Mouse (Mus musculus) adrenal gland, adult 2 months (tissue): ENCODE data around the gene Ghr. TPM values are rescaled to one million over a fixed set of nuclear protein-coding genes. Genes with fewer than 3 reads are reported as not detected.

Experiments
- DNase-seq: peaks from one replicate; pipeline ENCODE4 v3.0.0; 2021
- polyA plus RNA-seq: library from polyadenylated mRNA; depleted of rRNA; stranded (reverse); fragments of >200 nt; gene quantifications from 2 replicates; pipeline ENCODE4 v1.2.3, GENCODE M21; 2012
- total RNA-seq, 2 experiments: library from RNA; stranded (reverse); gene quantifications; 2 replicates each; pipeline ENCODE4 v1.2.3; 2021

The Ghr gene
- total and polyA plus RNA-seq, 3 experiments = 17.5 to 214 (median 175) TPM

DNA sequence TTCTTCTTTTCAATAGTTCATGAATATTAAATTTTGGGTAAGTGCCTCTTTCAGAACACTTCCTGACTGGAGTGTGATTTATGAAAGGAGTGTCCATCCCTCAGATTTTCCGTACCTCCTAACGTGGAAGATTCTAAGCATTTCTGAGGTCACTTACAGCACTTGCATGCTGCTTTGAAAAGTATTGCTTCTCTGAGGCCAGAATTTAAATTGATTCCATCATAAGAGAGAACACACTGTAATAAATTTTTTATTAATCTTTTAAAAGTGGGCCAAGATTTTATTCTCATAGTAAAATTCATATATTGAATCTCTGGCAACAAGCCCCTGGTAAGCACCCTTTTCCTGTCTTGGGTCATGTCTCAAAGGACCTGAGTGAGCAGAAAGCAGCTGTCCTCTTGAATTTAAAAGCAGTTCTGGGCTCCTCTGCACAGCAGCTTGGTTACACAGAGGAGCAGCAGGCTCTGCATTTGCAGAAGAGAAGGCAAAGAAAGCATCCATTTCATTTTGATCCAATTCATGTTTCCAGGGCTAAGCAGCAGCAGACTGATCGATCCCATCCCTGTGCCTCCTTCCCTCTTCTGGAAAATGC is 46.9 kb downstream of the Ghr start:
- DNase-seq = no peak

DNA sequence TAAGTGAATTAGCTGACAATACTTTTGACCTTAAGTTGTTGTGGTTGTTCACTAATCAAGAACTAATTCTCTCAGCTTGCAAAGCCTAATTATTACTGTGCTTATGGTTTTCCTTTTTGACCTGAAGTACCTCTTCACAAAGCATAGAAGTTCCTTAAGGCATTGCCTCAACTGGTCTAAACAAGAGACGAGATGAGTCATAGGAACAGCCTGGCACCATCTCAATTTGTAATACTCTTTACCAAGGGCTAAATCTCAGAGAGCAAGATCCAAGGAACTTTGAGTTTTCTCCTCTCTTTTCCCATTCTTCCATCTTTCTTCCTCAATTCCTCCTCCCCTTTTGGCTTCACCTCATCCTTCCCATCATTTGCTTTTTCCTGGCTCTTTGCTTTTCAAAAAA is 69.3 kb downstream of the Ghr start:
- no peak for DNase-seq

DNA sequence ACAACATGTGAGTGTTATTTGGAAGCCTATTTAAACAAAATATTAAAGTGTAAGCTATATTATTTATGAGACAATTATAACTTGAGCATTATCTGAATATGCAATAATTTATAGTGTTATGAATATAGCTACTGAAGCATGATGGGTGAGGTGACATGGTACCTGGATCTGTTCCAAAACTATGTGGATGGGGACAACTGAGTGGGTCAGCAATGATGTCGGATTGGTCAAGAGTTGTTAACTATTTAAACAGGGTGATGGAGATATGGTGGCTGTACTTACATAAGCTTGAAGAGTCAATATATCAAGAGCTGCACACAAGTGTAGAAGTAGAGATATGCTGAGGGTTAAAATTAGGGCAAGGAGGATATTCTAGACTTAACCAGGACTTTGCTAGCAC is 70.9 kb downstream of the Ghr start:
- no peak for DNase-seq

DNA sequence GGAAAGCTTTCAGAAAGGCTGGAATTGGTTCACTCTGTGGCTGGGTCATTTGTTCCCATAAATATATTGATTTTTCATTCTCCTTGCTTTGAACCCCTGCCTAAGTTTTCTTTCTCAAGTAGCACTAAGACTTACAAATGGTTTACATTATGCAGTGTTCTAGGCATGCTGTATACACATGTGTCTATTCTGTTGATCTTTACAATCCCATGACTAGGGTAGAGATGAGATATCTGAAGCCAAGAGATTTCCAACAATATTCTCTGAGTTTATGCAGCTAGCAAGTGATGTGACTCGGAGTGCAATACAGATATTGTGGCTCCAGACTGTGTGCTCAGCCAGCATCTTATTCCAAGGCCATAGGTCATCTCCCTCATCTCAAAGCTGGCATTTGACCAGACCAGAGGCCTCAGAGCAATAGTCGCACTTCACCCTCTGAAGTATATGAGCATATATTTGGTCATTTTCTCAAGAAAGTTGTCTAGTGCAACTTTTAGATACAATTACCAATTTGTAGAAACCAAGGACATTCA is 71.6 kb downstream of the Ghr start:
- DNase-seq = no peak

DNA sequence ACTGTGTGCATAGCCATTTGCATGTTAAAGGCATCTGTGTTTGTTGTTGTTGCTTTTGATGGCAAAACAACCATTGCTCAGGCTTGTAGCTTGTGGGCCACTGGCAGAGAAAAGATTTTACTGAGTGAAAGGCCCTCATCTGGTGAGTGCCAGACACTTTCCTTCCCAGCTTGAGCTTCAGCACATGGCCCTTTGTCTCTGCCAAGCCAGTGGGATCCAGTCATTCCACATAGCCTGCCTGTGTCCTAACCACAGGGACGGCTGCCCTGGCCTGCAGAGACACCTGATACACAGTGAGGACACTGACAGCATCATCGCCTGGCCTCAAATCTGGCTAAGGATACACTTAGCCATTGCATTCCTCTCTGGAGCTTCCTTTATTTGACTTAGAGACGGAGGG is 74.2 kb downstream of the Ghr start:
- DNase-seq = no peak

DNA sequence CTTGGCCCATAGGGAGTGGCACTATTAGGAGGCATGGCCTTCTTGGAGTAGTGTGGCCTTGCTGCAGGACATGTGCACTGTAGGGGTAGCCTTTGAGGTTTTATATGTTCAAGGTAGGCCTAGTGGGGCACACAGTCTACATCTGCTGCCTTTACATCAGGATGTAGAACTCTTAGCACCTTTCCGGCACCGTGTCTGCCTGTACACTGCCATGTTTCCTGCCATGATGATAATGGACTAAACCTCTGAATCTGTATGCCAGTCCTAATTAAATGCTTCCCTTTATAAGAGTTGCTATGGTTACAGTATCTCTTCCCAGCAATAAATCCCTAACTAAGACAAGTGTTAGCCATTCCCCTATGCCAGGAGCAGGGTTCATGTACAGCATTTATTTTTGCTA is 76.0 kb downstream of the Ghr start:
- DNase-seq = no peak

DNA sequence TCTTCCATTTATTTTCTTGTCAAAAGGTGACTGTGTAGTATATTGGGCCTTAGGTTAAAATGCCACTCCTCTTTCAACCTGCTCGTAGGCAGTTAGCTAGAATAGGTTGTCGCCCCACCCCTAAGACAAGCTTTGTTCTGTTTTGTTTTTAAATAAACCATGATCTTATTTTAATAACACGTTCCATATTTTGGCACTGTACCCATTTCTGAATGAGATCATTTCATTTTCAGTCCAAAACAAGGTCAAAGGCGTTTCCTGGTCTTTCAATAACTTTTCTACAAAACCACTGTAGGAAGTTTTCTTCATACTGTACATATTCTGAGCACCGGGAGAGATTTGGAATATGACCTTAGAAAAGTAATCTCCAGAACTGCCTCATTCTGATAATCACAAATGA is 78.6 kb downstream of the Ghr start:
- no peak for DNase-seq

DNA sequence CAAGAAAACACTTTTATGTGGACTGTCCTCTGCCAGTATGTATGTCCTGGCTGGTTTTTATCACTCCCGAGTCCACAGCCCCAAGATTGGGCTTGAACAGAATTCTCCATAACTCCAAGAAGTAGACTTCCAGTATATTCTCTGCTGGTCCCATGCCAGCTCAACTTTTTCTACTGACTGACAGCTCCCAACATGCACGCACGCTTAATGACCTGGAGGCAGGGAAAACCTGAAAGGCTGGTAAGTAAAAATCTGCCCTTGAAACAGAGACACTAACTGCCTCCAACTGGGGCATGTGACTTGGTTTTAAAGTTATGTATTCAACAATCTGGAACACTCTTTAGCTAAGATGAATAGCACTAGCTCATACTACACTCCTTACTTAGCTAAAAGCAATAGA is 81.6 kb downstream of the Ghr start:
- DNase-seq = no peak

DNA sequence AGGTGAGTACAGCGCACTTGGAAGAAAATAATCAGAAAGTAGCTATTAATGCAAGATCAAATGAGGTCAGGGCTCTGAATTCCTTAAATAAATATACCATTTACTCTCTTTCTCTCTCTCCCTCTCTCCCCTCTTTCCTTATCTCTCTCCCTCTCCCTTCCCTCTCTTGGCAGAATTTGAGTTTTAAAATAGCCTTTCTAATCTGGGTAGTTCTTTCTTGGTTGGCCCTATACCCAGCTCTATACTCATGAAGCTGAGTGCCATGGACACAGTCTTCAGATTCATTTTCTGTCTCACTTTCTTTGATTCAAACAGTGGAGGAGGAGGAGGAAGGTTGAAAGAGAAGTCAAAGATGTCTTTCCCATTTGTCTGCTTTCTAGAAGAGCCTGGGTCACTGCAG is 84.3 kb downstream of the Ghr start:
- no peak for DNase-seq

DNA sequence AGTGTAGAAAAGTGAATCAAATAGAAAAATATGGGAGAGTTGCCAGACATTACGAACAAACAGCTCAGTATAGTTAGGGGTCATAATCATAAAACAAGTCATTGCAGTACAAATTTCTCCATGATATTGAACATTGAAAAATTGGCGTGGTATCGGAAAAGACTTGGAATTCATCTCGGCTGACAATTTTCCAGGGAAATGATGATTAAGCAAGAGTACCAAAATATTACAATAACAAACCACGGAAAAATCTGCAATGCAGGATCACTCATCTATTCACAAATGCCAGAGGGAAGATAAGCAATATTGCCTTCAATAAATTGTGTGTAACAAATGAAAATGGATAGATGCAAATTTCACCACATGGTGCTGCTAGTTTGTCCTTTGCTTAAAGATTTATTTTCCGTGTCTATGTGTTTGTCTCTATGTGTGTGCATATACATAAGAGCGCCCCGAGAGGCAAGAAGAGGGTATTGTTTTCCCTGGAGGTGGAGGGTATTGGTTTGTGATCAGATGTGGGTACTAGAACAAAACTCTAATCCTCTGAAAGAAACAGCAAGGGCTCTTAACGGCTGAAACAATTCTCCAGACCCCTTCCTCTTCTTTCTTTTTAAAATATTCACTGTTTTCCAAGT is 85.2 kb downstream of the Ghr start:
- DNase-seq = no peak

DNA sequence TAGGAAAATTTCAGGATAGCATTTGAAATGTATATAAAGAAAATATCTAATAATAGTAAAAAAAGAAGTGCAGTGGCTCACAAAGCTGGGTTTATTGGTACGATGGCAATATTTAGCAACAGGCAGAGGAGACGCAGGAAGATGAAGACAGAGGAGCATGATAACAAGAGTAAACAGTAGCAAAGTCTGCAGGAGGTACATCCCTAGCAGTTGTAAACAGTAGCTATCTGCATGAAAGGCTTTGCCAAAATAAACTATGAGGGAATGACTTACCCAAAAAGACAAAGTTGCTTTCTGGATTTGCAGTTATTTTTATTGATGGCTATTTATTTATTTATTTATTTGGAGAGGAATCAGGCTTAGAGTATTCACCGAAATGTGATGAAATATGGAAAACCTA is 92.4 kb downstream of the Ghr start:
- DNase-seq = no peak

DNA sequence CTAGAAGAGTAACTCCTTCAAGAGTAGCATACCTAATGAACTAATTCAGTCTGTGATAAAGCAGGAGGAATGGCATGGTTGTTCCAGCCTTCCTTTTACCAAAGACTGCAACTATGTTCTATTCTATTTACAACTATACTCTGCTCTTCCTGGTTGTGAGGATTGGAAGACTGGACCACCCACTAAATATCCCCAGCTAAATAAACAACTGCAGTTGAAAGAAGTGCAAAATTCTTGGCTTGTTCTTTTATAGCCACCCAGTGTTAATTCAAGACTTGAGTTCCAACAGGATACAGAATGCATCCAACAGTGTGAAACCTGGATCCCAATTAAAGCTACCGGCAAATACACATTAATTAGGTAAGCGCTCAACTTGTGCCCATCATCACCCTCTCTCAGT is 93.3 kb downstream of the Ghr start:
- DNase-seq = no peak

DNA sequence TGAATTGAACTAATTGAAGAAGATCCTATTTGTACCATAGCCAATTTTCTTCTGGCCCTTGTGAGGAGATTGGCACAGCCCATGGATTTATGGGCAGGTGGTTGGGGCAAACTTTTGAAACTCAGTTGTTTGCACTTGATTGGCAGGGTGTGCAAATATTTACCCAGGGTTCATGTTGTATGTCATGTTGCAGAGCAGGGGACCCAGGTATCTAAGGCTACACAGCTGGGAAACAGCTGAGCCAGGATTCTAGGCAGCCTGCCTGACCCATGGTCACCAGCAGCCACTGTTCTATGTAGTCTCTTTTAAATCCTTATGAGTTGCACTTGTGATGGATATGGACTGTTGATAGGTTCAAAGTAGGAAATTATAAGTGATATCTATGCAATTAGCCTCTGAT is 94.1 kb downstream of the Ghr start:
- no peak for DNase-seq

DNA sequence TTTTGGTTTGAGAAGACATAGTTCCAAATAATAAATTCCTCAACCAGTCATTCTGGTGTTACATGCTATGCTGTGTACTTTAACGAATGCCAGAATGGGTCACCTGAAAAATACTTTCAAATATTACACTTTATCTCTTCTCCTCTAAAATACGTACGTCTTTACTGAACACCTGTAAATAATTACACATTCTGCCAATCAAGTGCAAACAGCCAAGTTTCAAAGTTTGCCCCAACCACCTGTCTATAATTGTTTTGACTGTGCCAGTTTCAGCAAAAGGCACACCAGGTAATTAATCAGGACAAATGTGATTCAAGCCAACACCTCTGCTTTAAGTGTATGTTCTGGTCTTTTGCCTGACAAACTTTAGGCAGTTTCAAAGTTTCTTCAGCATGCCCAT is 94.7 kb downstream of the Ghr start:
- DNase-seq = no peak

DNA sequence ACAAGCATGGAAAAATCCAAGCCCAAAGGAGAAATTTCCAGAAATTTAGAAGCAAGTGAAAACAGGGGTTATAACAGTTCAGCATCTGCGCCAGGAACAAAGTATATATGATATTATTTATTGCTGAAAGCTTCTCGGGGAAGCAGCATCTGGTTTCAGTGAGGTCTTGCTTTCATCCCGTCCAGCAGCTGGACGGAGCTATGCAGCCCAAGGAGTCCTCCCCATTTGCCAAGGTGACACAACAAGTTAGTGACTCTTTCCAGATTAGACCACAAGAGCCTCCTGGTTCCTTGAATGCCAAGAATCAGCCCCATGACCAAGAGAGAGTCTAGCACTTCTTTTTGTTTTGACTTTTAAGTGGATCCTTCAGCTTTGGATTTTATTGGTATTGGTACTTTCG is 96.6 kb downstream of the Ghr start:
- no peak for DNase-seq

DNA sequence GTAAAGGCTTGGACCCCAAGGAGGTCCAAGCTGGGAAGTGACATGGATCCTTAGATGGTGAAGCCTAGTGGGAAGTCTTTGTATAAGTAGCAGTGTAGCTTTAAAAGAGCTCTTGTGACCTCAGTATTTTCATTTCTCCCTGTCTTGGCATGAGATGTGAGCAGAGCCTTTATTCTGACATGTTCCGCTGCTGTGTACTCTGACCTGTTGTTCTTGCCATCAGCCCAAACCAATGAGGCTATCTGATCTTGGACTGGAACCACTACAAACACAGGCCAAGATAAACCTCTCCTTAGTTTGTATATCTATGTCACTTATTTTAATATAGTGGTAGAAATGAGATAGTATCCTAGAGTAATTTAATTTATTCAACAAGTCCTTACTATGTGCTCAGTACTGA is 97.9 kb downstream of the Ghr start:
- no peak for DNase-seq

DNA sequence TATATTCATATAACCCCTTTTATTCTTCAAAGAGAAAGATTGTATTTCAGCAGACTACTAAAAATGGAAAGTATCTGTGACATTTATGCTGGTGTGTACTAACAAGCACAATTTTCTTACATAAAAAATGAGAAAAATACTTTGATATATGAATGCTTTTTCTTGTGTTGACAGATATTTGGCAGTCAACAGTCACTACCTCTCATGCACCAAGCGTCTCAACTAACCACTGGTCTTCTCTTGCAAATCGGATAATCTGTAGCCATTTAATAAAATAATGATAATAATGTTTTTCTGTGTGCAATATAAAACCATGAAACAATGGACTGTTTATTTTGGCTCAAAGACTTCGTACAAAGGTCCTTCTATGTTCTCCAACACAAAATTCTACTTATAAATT is 99.8 kb downstream of the Ghr start:
- no peak for DNase-seq

DNA sequence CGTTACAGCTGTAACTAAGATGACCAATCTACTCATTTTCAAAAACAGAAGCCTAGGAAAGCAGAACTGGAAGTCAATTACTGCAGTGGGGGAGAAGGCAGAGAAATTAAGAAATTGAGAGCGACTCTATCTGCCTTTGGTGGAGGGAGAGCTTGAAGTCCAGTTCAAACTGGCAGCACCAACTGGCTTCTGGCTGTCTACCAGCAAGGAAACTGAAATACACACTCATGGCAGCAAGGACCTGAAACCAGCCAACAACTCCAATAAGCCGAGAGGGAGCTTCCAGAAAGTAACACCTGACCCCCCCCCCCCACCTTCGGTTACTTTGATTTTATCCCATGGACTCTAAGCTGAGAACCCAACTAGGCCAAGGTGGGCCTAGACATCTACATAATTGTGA is 114.1 kb downstream of the Ghr start:
- no peak for DNase-seq

DNA sequence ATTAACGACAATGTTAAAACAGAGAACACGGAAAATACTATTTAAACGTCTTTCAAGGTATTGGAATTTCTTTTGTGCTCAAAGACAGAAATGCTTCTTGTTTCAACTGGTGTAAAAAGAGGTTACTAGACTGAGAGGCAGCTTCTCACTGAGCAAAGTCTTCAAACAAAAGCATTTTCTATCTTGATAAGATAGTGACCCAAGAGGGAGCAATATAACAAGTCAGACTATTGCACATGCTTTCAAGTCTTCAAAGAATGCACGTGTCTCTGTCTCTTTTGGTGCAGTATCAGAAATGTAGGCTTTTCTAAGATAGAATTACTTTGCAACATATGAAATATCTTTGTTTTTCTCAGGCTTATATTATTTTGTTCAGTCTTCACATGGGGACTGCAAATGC is 116.7 kb downstream of the Ghr start:
- no peak for DNase-seq

DNA sequence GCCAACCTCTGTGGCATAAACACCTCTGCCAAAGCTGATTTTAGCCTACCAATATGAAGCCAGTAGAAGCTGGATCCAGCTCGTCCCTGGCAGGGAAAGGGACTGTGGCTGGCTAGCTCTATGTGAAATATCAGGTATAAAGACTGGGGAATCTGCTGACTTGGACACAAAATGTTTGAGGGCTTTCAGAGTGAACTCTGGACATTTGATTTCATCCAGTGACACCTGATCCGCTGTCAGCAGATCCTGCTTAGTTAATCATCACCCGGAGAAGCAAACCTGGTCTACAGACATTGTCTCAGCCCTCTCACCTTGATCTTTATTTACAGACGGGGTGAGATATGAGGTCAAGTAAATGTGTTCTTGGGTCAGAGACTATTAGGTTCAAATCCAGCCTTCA is 118.5 kb downstream of the Ghr start:
- no peak for DNase-seq

DNA sequence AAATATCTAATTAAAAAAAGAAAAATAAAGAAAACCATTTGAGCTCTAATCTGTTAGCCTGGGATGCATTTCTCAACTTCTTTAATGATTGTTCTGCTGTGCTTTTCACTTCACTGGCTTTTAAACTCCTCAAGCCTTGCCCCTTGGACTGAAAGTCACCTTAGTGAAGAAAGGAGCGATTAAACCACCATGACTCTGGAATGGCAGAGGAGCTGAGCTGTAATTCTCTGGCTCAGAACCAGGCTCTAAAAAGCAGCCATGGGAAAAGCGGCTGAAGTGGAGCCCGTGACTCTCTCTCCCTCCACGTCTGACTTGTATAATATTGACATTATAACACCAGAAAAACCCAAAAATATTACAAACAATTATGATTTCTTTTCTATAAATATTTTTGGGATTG is 126.7 kb downstream of the Ghr start:
- DNase-seq = no peak

DNA sequence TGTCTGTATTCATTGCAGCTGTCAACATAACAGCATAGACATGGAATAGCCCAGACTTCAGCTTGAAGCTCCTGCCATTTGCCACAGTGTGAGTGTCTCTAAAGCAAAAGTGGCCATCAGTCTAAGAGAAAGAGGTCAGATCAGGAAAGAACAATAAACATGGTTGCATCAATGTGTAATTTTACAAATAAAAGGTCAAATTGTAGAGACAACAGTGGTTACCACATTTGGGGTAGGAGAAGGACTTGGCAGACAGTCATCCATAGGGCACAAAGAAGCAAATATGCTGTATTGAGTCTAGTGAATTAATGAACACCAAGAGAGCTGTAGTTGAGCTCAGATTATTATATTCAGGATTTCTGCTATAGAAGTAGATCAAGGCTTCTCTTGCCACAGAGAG is 127.7 kb downstream of the Ghr start:
- no peak for DNase-seq

DNA sequence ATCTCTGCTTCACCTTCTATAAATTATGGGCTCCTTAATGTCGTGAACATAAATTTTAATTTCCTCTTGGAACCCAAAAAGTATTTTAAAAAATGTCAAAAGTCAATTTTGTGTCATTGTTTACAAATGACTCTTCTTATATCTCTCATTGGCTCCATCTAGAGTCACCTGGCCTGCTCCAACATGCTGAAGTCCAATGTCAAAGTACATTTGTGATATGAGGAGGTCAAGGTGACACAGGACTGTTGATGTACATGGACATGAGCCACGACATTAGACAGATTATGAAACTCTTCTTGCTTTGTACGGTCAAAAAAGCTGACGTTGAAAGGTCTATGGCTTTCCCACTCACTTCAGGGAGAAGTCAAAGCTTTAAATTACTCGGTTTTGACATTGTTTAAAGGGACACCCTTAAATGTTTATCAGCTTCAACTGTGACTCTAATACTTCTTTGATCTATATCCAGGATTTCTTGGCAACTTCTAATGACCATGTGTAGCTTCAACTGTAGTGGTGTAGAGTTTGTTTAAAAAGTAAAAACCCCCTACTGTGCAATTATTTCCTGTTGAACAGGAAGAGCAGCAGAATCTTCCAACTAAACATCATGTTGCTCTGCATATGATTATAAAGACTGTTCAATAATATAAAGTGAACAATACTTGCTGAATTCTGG is 131.1 kb downstream of the Ghr start:
- no peak for DNase-seq

DNA sequence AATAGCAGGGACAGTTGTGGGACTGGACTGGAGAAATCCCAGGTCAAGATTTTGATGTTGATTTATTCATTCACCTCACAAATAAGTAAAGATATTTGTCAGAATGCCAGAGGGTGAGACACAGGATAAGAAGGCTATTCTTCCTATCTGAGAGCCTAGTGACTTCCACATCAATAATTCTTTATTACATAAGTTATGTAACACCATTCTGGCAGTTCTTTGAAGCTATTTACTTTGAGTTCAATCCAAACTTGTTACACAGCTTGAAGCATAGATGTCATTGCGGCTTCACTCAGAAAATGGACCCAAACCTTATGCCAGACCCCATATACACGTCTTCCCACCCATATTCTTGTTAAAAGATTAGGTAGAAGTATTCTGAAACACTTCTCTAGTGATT is 133.7 kb downstream of the Ghr start:
- no peak for DNase-seq
